Mouse (Mus musculus): ENCODE measurements around the gene Rbm42. TPM values are rescaled to one million over a fixed set of nuclear protein-coding genes. Genes with fewer than 3 reads are reported as not detected.

The Rbm42 gene
- polyA plus RNA-seq, 1 experiment from 2014 or later = 115 TPM

DNA sequence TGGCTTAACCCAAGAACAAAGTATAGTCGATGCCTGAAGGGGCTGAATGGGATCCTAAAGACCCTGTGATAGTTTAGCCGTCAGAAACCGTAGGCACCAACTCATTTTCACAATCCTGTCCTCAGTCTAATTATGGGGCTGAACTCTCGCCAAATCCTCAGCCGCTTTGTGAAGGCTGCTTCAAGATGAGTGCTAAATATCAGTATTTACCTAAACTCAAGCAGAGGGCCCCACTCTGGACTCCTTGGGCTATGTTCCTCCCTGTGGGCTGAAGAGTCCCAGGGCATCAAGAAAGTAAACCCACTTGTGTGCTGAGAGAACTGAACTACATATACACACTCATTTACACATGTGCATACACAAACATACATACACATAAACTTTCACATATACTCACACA lies 53.3 kb downstream of the Rbm42 start:
- no peak for ATAC-seq (ENCODE audit: insufficient read depth)

GRCm38 (mm10) chr7:30596093-30596492 lies 54.0 kb downstream of the Rbm42 start:
- ATAC-seq (ENCODE audit: insufficient read depth) (no peak), DNase-seq (no peak)
- WGBS = 66% methylated on average over 5 of the region's 5 CpGs
- no peaks in the 10 kb centered on the region for H3K36me3 ChIP-seq (ENCODE audit: insufficient read depth)
- no peak overlapping the region for H3K9ac ChIP-seq
- H3K27ac ChIP-seq (ENCODE audit: low read depth) = no peak overlapping the region
- no peaks in the 10 kb centered on the region; the same call in 1 of the 2 replicates for H3K4me1 ChIP-seq (ENCODE audit: insufficient read depth)
- H3K4me3 ChIP-seq (ENCODE audit: low read depth, low read length) = no peak overlapping the region
- no peaks in the 10 kb centered on the region for H3K27me3 ChIP-seq (ENCODE audit: insufficient read depth, low read length)
- TF ChIP-seq CTCF (IDR thresholded peaks at IDR 0.05; ENCODE audit: low read depth) = no peak
- no peaks in the 10 kb centered on the region for H3K9me3 ChIP-seq (ENCODE audit: low read depth, low read length)
- no peak overlapping the region for H3K4me2 ChIP-seq

More for the DNA sequence above, 53.3 kb downstream of the Rbm42 start:
- no peaks in the 10 kb centered on the region for H3K36me3 ChIP-seq (ENCODE audit: insufficient read depth)
- H3K27me3 ChIP-seq (ENCODE audit: insufficient read depth, low read length) = no peaks in the 10 kb centered on the region
- H3K27ac ChIP-seq (ENCODE audit: low read depth) = 0 out of 2 replicates have a peak overlapping the region, but pooled peaks have one; percentile 37
- no peaks in the 10 kb centered on the region; the same call in 1 of the 2 replicates for H3K4me1 ChIP-seq (ENCODE audit: insufficient read depth)
- H3K4me3 ChIP-seq (ENCODE audit: low read depth, low read length) = no peak overlapping the region
- no peak overlapping the region for H3K4me2 ChIP-seq
- no peak for DNase-seq
- no peaks in the 10 kb centered on the region for H3K9me3 ChIP-seq (ENCODE audit: low read depth, low read length)
- 55% methylated on average over 5 of the region's 5 CpGs for WGBS
- no peak for TF ChIP-seq CTCF (IDR thresholded peaks at IDR 0.05; ENCODE audit: low read depth)
- H3K9ac ChIP-seq = no peak overlapping the region

- Histone ChIP-seq H3K36me3 (ENCODE audit: insufficient read depth) (no peaks in the 10 kb centered on the region), H3K4me2 (no peak overlapping the region), H3K27ac (ENCODE audit: low read depth) (no peak overlapping the region), H3K4me3 (ENCODE audit: low read depth, low read length) (no peak overlapping the region), H3K4me1 (ENCODE audit: insufficient read depth) (0 out of 2 replicates have a peak, but pooled peaks cover 3% of the 10 kb centered on the region), H3K9ac (no peak overlapping the region), H3K27me3 (ENCODE audit: insufficient read depth, low read length) (no peaks in the 10 kb centered on the region), H3K9me3 (ENCODE audit: low read depth, low read length) (no peaks in the 10 kb centered on the region)
- no peak for DNase-seq
- no peak for TF ChIP-seq CTCF (IDR thresholded peaks at IDR 0.05; ENCODE audit: low read depth)
- no peak for ATAC-seq (ENCODE audit: insufficient read depth)
- 59% methylated on average over 4 of the region's 4 CpGs for WGBS
Observed at GRCm38 (mm10) chr7:30594510-30595024, 55.5 kb downstream of the Rbm42 start.

- DNase-seq (no peak), ATAC-seq (ENCODE audit: insufficient read depth) (no peak)
- 69% methylated on average over 10 of the region's 10 CpGs for WGBS
Observed at GRCm38 (mm10) chr7:30593579-30594509, 56.3 kb downstream of the Rbm42 start.

DNA sequence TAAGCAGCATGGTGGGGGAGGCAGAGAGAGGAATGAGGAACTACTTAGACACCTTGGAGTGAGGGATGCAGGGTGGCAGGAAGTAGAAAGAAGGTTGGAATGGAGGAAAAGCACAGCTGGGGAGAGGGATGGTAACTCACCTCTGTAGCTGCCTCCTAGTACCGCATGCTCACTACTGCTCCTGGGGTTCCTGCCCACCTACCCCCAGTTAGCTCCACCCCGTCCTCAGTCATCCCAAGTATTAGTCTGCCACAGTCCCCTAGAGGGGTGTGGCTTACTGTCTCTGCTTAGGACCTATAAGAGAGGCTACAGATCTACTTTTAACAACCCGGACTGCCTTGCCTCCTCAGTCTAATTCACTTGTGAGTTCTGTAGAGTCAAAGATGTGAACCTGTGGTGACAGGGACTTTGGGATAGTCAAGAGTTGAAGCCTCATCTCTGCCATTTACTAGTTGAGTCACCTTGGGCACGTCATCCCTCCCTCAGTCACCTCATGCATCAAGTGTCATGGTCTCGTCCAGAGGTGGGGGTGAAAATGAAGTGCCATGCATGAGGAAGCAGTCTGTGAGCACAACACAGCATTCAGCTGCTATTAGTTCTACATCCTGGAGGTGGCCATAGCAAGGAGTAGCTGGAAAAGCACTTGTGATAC lies 57.2 kb downstream of the Rbm42 start:
- no peak for ATAC-seq (ENCODE audit: insufficient read depth)
- Histone ChIP-seq H3K9ac (no peak overlapping the region), H3K4me3 (ENCODE audit: low read depth, low read length) (no peak overlapping the region), H3K36me3 (ENCODE audit: insufficient read depth) (no peaks in the 10 kb centered on the region), H3K27ac (ENCODE audit: low read depth) (no peak overlapping the region), H3K9me3 (ENCODE audit: low read depth, low read length) (no peaks in the 10 kb centered on the region), H3K4me1 (ENCODE audit: insufficient read depth) (0 out of 2 replicates have a peak, but pooled peaks cover 3% of the 10 kb centered on the region), H3K27me3 (ENCODE audit: insufficient read depth, low read length) (no peaks in the 10 kb centered on the region), H3K4me2 (no peak overlapping the region)
- TF ChIP-seq CTCF (IDR thresholded peaks at IDR 0.05; ENCODE audit: low read depth) = no peak
- no peak for DNase-seq
- WGBS = 32% methylated on average over 5 of the region's 5 CpGs

More at GRCm38 (mm10) chr7:30593579-30594509, 56.3 kb downstream of the Rbm42 start:
- H3K36me3 ChIP-seq (ENCODE audit: insufficient read depth) = no peaks in the 10 kb centered on the region
- H3K27me3 ChIP-seq (ENCODE audit: insufficient read depth, low read length) = no peaks in the 10 kb centered on the region
- H3K9ac ChIP-seq = no peak overlapping the region
- H3K4me2 ChIP-seq = no peak overlapping the region
- H3K4me3 ChIP-seq (ENCODE audit: low read depth, low read length) = no peak overlapping the region
- H3K9me3 ChIP-seq (ENCODE audit: low read depth, low read length) = no peaks in the 10 kb centered on the region
- 0 out of 2 replicates have a peak, but pooled peaks cover 3% of the 10 kb centered on the region for H3K4me1 ChIP-seq (ENCODE audit: insufficient read depth)
- H3K27ac ChIP-seq (ENCODE audit: low read depth) = no peak overlapping the region
- TF ChIP-seq CTCF (IDR thresholded peaks at IDR 0.05; ENCODE audit: low read depth) = no peak

DNA sequence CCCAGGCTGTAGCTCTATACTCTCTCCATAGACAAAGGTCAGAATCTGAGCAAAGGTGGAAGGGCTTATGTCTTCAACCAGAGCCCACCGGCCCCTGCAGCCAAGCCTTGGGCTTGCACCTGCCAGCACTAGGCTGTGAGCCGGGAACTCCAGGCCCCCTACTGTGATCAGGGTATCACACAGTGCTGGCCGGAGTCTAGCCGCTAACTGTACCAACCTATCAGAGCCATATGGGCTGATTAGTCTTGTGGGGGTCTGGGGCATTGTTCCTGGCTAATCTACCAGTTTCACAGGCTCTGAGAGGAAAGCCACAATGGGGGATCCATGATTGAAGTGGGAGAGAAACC lies 58.5 kb downstream of the Rbm42 start:
- WGBS = 57% methylated on average over 4 of the region's 4 CpGs
- ATAC-seq (ENCODE audit: insufficient read depth) = no peak
- Histone ChIP-seq H3K36me3 (ENCODE audit: insufficient read depth) (peaks cover 2% of the 10 kb centered on the region), H3K4me2 (no peak overlapping the region), H3K4me1 (ENCODE audit: insufficient read depth) (0 out of 2 replicates have a peak, but pooled peaks cover 3% of the 10 kb centered on the region), H3K9me3 (ENCODE audit: low read depth, low read length) (no peaks in the 10 kb centered on the region), H3K4me3 (ENCODE audit: low read depth, low read length) (no peak overlapping the region), H3K9ac (no peak overlapping the region), H3K27me3 (ENCODE audit: insufficient read depth, low read length) (no peaks in the 10 kb centered on the region), H3K27ac (ENCODE audit: low read depth) (no peak overlapping the region)
- no peak for TF ChIP-seq CTCF (IDR thresholded peaks at IDR 0.05; ENCODE audit: low read depth)
- no peak for DNase-seq

Other genes with a start within 250 kb of the Rbm42 start
- gene Tyrobp, start 236.6 kb downstream of the Rbm42 start, polyA plus RNA-seq (2014; fragmentation: Nextera tagmentation; extraction: Ambion mirVana) = 46.0 and 46.8 TPM in 2 replicates
- gene Hcst, start 230.5 kb downstream of the Rbm42 start, polyA plus RNA-seq (2014; fragmentation: Nextera tagmentation; extraction: Ambion mirVana) = 1.5 and 2.0 TPM in 2 replicates
- 1.7 and 2.0 TPM in 2 replicates for gene Nfkbid, start 228.6 kb downstream of the Rbm42 start, polyA plus RNA-seq (2014; fragmentation: Nextera tagmentation; extraction: Ambion mirVana)
- 22.3 and 22.6 TPM in 2 replicates for gene Aplp1, start 204.8 kb downstream of the Rbm42 start, polyA plus RNA-seq (2014; fragmentation: Nextera tagmentation; extraction: Ambion mirVana)
- not detected in 2 replicates for gene Kirrel2, start 192.6 kb downstream of the Rbm42 start, polyA plus RNA-seq (2014; fragmentation: Nextera tagmentation; extraction: Ambion mirVana)
- 0.19 TPM in 1 of 2 replicates, not detected in the other for gene Nphs1, start 192.0 kb downstream of the Rbm42 start, polyA plus RNA-seq (2014; fragmentation: Nextera tagmentation; extraction: Ambion mirVana)
- not detected in 2 replicates for gene Prodh2, start 156.7 kb downstream of the Rbm42 start, polyA plus RNA-seq (2014; fragmentation: Nextera tagmentation; extraction: Ambion mirVana)
- gene Arhgap33, start 115.3 kb downstream of the Rbm42 start, polyA plus RNA-seq (2014; fragmentation: Nextera tagmentation; extraction: Ambion mirVana) = 13.8 and 14.3 TPM in 2 replicates
- gene Hspb6, start 98.1 kb downstream of the Rbm42 start, polyA plus RNA-seq (2014; fragmentation: Nextera tagmentation; extraction: Ambion mirVana) = 24.9 and 26.0 TPM in 2 replicates
- 18.3 and 18.7 TPM in 2 replicates for gene Proser3, start 98.0 kb downstream of the Rbm42 start, polyA plus RNA-seq (2014; fragmentation: Nextera tagmentation; extraction: Ambion mirVana)
- 33.7 and 34.7 TPM in 2 replicates for gene Lin37, start 90.5 kb downstream of the Rbm42 start, polyA plus RNA-seq (2014; fragmentation: Nextera tagmentation; extraction: Ambion mirVana)
- gene U2af1l4, start 87.0 kb downstream of the Rbm42 start, polyA plus RNA-seq (2014; fragmentation: Nextera tagmentation; extraction: Ambion mirVana) = 101 and 120 TPM in 2 replicates
- 7.9 and 9.9 TPM in 2 replicates for gene Gm49396, start 87.0 kb downstream of the Rbm42 start, polyA plus RNA-seq (2014; fragmentation: Nextera tagmentation; extraction: Ambion mirVana)
- gene Psenen, start 86.7 kb downstream of the Rbm42 start, polyA plus RNA-seq (2014; fragmentation: Nextera tagmentation; extraction: Ambion mirVana) = 104 and 105 TPM in 2 replicates
- gene Igflr1, start 84.9 kb downstream of the Rbm42 start, polyA plus RNA-seq (2014; fragmentation: Nextera tagmentation; extraction: Ambion mirVana) = 3.0 and 4.1 TPM in 2 replicates
- 11.7 and 14.8 TPM in 2 replicates for gene Kmt2b, start 61.6 kb downstream of the Rbm42 start, polyA plus RNA-seq (2014; fragmentation: Nextera tagmentation; extraction: Ambion mirVana)
- 1.7 and 2.4 TPM in 2 replicates for gene Zbtb32, start 51.4 kb downstream of the Rbm42 start, polyA plus RNA-seq (2014; fragmentation: Nextera tagmentation; extraction: Ambion mirVana)
- 0.46 and 0.51 TPM in 2 replicates for gene Upk1a, start 37.5 kb downstream of the Rbm42 start, polyA plus RNA-seq (2014; fragmentation: Nextera tagmentation; extraction: Ambion mirVana)
- 855 and 914 TPM in 2 replicates for gene Cox6b1, start 24.2 kb downstream of the Rbm42 start, polyA plus RNA-seq (2014; fragmentation: Nextera tagmentation; extraction: Ambion mirVana)
- not detected in 2 replicates for gene Etv2, start 14.5 kb downstream of the Rbm42 start, polyA plus RNA-seq (2014; fragmentation: Nextera tagmentation; extraction: Ambion mirVana)
- gene Haus5, start 14.7 kb upstream of the Rbm42 start, polyA plus RNA-seq (2014; fragmentation: Nextera tagmentation; extraction: Ambion mirVana) = 63.5 TPM in 2 replicates
- gene Pmis2, start 21.3 kb upstream of the Rbm42 start, polyA plus RNA-seq (2014; fragmentation: Nextera tagmentation; extraction: Ambion mirVana) = not detected in 2 replicates
- 0.34 and 0.46 TPM in 2 replicates for gene 2200002J24Rik, start 48.6 kb upstream of the Rbm42 start, polyA plus RNA-seq (2014; fragmentation: Nextera tagmentation; extraction: Ambion mirVana)
- 0.23 and 0.42 TPM in 2 replicates for gene Atp4a, start 61.9 kb upstream of the Rbm42 start, polyA plus RNA-seq (2014; fragmentation: Nextera tagmentation; extraction: Ambion mirVana)
- gene Tmem147, start 79.2 kb upstream of the Rbm42 start, polyA plus RNA-seq (2014; fragmentation: Nextera tagmentation; extraction: Ambion mirVana) = 169 and 179 TPM in 2 replicates
- gene Gapdhs, start 93.4 kb upstream of the Rbm42 start, polyA plus RNA-seq (2014; fragmentation: Nextera tagmentation; extraction: Ambion mirVana) = 0.68 and 0.91 TPM in 2 replicates
- gene Sbsn, start 101.2 kb upstream of the Rbm42 start, polyA plus RNA-seq (2014; fragmentation: Nextera tagmentation; extraction: Ambion mirVana) = 0.34 and 1.3 TPM in 2 replicates
- 2.4 TPM in 2 replicates for gene Dmkn, start 113.4 kb upstream of the Rbm42 start, polyA plus RNA-seq (2014; fragmentation: Nextera tagmentation; extraction: Ambion mirVana)
- gene Krtdap, start 137.6 kb upstream of the Rbm42 start, polyA plus RNA-seq (2014; fragmentation: Nextera tagmentation; extraction: Ambion mirVana) = not detected in 2 replicates
- 0.20 and 0.39 TPM in 2 replicates for gene Ffar2, start 173.5 kb upstream of the Rbm42 start, polyA plus RNA-seq (2014; fragmentation: Nextera tagmentation; extraction: Ambion mirVana)
- not detected in 2 replicates for gene Ffar3, start 205.9 kb upstream of the Rbm42 start, polyA plus RNA-seq (2014; fragmentation: Nextera tagmentation; extraction: Ambion mirVana)
- gene Ffar1, start 211.2 kb upstream of the Rbm42 start, polyA plus RNA-seq (2014; fragmentation: Nextera tagmentation; extraction: Ambion mirVana) = not detected in 2 replicates
- gene Cd22, start 230.0 kb upstream of the Rbm42 start, polyA plus RNA-seq (2014; fragmentation: Nextera tagmentation; extraction: Ambion mirVana) = 0.32 TPM in 1 of 2 replicates, not detected in the other

Data from lung, embryonic 14.5 days (tissue).